In genomic region chr2:72054736-72055135, GRCm38 (mm10) we compare ENCODE assay signal across 12 mouse cellular contexts.
DNase-seq lines count a peak whose midpoint lies in the region; ATAC-seq lines count a peak whose summit lies in the region.
"Had no signal": no experiment of that assay in that cellular context is flagged by ENCODE, and none has a peak within 500 bp of the region (broad histone marks: within the 10 kb centered on the region; RNA-seq: fewer than 3 reads in every experiment).

No protein-coding gene starts in this region.

- no peak overlapping the region; the same call in 1 of the 2 replicates for H3K4me3 ChIP-seq in hindbrain, embryonic 14.5 days (replicated peaks; ENCODE audit: low read length)
- no peak overlapping the region for H3K4me3 ChIP-seq in hindbrain, embryonic 11.5 days (ENCODE audit: low read depth, low read length)
- no peak overlapping the region for H3K4me3 ChIP-seq in midbrain, embryonic 14.5 days (replicated peaks; ENCODE audit: low read depth, low read length)
- H3K4me3 ChIP-seq: erythroblast, embryonic 14.5 days; neural tube, embryonic 12.5 days had no signal

- H3K9me3 ChIP-seq in hindbrain, embryonic 14.5 days (ENCODE audit: control insufficient read depth, low read length), result no peaks in the 10 kb centered on the region
- no peaks in the 10 kb centered on the region for H3K9me3 ChIP-seq in hindbrain, embryonic 11.5 days (ENCODE audit: control insufficient read depth, low read length)
- H3K9me3 ChIP-seq in midbrain, embryonic 14.5 days (ENCODE audit: control insufficient read depth, low read length), result no peaks in the 10 kb centered on the region
- H3K9me3 ChIP-seq: neural tube, embryonic 12.5 days had no signal

- peak overlapping the region; percentile 15; the same call in 1 of the 2 replicates for H3K4me2 ChIP-seq in hindbrain, embryonic 14.5 days (replicated peaks)
- H3K4me2 ChIP-seq in hindbrain, embryonic 11.5 days (replicated peaks; ENCODE audit: low read depth, low read length), result no peak overlapping the region
- no peak overlapping the region for H3K4me2 ChIP-seq in midbrain, embryonic 14.5 days (ENCODE audit: low read length)
- H3K4me2 ChIP-seq: neural tube, embryonic 12.5 days had no signal

- H3K9ac ChIP-seq in hindbrain, embryonic 14.5 days, result no peak overlapping the region
- H3K9ac ChIP-seq in hindbrain, embryonic 11.5 days (ENCODE audit: low read depth, low read length), result no peak overlapping the region
- H3K9ac ChIP-seq in midbrain, embryonic 14.5 days (replicated peaks; ENCODE audit: low read length), result no peak overlapping the region
- H3K9ac ChIP-seq: neural tube, embryonic 12.5 days had no signal

- H3K4me1 ChIP-seq in hindbrain, embryonic 14.5 days (replicated peaks; ENCODE audit: control insufficient read depth, insufficient read depth, low read length), result no peaks in the 10 kb centered on the region
- no peaks in the 10 kb centered on the region for H3K4me1 ChIP-seq in hindbrain, embryonic 11.5 days (replicated peaks; ENCODE audit: control insufficient read depth, insufficient read depth, low read length)
- H3K4me1 ChIP-seq in midbrain, embryonic 14.5 days (ENCODE audit: control insufficient read depth, insufficient read depth, low read length), result peaks cover 5% of the 10 kb centered on the region; the same call in 1 of the 2 replicates
- H3K4me1 ChIP-seq: neural tube, embryonic 12.5 days had no signal

- H3K27ac ChIP-seq in hindbrain, embryonic 14.5 days, result no peak overlapping the region; the same call in 1 of the 2 replicates
- no peak overlapping the region for H3K27ac ChIP-seq in hindbrain, embryonic 11.5 days (ENCODE audit: low read depth, low read length)
- H3K27ac ChIP-seq in midbrain, embryonic 14.5 days (replicated peaks; ENCODE audit: low read depth, low read length), result no peak overlapping the region
- H3K27ac ChIP-seq: neural tube, embryonic 12.5 days had no signal

- H3K27me3 ChIP-seq in hindbrain, embryonic 14.5 days (ENCODE audit: control insufficient read depth, insufficient read depth, low read length), result no peaks in the 10 kb centered on the region
- H3K27me3 ChIP-seq in hindbrain, embryonic 11.5 days (ENCODE audit: control insufficient read depth, insufficient read depth, low read length), result no peaks in the 10 kb centered on the region
- no peaks in the 10 kb centered on the region for H3K27me3 ChIP-seq in midbrain, embryonic 14.5 days (ENCODE audit: control insufficient read depth, insufficient read depth, low read length)
- H3K27me3 ChIP-seq: neural tube, embryonic 12.5 days had no signal

- 75% methylated on average over 6 of the region's 6 CpGs for WGBS in hindbrain, embryonic 14.5 days
- WGBS in hindbrain, embryonic 11.5 days, result 80% methylated on average over 6 of the region's 6 CpGs
- WGBS in midbrain, embryonic 14.5 days, result 77% methylated on average over 6 of the region's 6 CpGs

- no peak for DNase-seq in hindbrain, embryonic 14.5 days (ENCODE audit: low spot score)
- DNase-seq in hindbrain, embryonic 11.5 days (ENCODE audit: low spot score), result no peak
- DNase-seq in adrenal gland, postnatal 36 days, result peak; percentile 34 to 44
- peak; percentile 34 for DNase-seq in heart, adult 8-10 months (ENCODE audit: low spot score)
- peak; percentile 27 for DNase-seq in kidney, adult 18-20 months
- no peak for DNase-seq in urinary bladder, postnatal 25 days (ENCODE audit: low spot score)
- DNase-seq in midbrain, embryonic 14.5 days, result no peak
- no peak for DNase-seq in urinary bladder, postnatal 4 days (ENCODE audit: low spot score in 2 of 2)
- DNase-seq: liver; right cerebral cortex, postnatal 25 days had no signal

- no peak for ATAC-seq in hindbrain, embryonic 14.5 days (ENCODE audit: low FRiP score)
- ATAC-seq in hindbrain, embryonic 11.5 days (ENCODE audit: low FRiP score), result no peak
- ATAC-seq in midbrain, embryonic 14.5 days (ENCODE audit: low FRiP score, low TSS enrichment), result no peak

- H3K36me3 ChIP-seq in hindbrain, embryonic 14.5 days (replicated peaks; ENCODE audit: control insufficient read depth, insufficient read depth), result no peaks in the 10 kb centered on the region
- H3K36me3 ChIP-seq in hindbrain, embryonic 11.5 days (ENCODE audit: control insufficient read depth, insufficient read depth, low read length), result no peaks in the 10 kb centered on the region
- H3K36me3 ChIP-seq in midbrain, embryonic 14.5 days (ENCODE audit: control insufficient read depth, insufficient read depth, low read length), result no peaks in the 10 kb centered on the region
- H3K36me3 ChIP-seq: neural tube, embryonic 12.5 days had no signal

Comparison
In these comparisons a context has a peak if more than half of its experiments do, and no peak if none do; other contexts are left out.
1. DNase-seq: peak in adrenal gland, postnatal 36 days (2 of 2), heart, adult 8-10 months (single experiment) and kidney, adult 18-20 months (single experiment); none in hindbrain, embryonic 14.5 days (single experiment), hindbrain, embryonic 11.5 days (single experiment), urinary bladder, postnatal 25 days (single experiment), midbrain, embryonic 14.5 days (single experiment) and urinary bladder, postnatal 4 days (0 of 2).